Mouse (Mus musculus) ZHBTc4 (cell line): Measurements from ENCODE around the gene Tmem169.
A peak's percentile ranks its signal among the peaks of the same experiment; 100 is the strongest.

Experiments used
- DNase-seq: peaks from one replicate; pipeline ENCODE4 v3.0.0-alpha.2; 2011; ENCODE audit warnings: low read depth, low spot score

The Tmem169 gene

GRCm38 (mm10) chr1:72284539-72284938 is 370 bp downstream of the Tmem169 start:
- no peak for DNase-seq

- no peak for DNase-seq
Measured at GRCm38 (mm10) chr1:72286904-72287303, 2.7 kb downstream of the Tmem169 start.

GRCm38 (mm10) chr1:72287893-72288292 is 3.7 kb downstream of the Tmem169 start:
- no peak for DNase-seq

DNA sequence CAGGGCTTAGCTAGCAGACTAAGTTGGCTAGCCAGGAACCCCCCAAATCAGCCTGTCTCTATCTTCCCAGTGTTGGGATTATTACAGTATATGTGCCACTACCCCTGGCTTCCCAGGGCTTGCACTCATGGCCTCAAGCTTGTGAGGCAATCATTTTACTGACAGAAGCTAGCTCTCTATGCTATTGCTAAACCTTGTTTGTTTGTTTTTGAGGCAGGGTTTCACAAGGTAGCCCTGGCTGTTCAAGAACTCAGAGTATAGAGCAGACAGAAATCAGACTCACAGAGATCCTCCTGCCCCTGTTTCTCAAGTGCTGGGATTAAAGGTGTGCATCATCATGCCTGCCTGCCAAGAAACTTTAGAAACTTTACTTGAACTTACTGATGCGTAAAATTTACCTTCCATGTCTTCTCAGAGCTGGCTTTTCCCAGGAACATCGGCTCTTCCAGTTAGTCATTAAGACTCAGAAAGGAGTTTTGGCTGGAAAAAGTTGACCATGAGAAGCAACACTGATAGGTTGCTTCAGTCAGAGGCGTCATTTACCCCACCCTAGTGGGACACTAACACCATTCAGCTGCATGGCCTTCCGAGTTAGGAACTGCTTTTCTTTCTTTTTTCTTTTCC is 4.5 kb downstream of the Tmem169 start:
- no peak for DNase-seq

DNA sequence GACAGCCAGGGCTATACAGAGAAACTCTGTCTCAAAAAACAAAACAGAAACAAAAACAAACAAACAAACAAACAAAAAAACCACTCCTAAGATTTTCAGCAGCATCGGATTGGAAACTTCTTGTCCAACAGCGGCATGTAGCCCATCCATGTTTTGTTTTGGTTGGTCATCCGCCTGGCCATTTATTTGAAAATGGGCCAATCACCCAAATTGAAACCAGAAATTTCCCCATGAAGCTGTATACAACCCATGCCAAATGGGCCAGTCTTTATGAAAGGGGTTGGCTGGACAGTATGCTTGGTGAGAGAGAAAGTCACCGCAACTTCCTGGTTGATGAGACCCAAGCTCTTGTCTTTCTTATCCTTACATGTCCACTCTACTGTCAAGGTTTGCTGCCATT is 6.7 kb downstream of the Tmem169 start:
- DNase-seq = no peak

DNA sequence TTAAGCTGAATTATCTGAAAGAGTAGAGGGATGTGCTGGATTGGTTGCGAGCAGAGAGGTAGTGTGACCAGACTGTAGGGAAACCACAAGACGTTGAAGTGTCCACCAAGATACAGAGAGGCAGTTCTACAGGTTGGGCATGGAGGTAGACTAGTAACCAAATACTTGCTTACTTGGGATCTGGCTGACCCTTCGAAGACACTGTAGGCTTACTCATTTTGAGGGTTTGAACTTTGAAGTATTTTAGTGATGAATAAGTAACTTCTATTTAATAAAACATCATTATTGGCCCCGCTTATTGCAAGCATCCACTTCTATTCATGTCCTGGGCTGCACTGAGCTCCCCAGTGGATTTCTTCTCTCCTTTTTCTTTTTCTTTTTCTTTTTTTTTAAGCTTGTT is 7.3 kb downstream of the Tmem169 start:
- no peak for DNase-seq

GRCm38 (mm10) chr1:72291925-72292324 is 7.8 kb downstream of the Tmem169 start:
- DNase-seq = no peak

GRCm38 (mm10) chr1:72293869-72294663 is 9.9 kb downstream of the Tmem169 start:
- DNase-seq = no peak

GRCm38 (mm10) chr1:72295746-72296145 is 11.6 kb downstream of the Tmem169 start:
- DNase-seq = no peak

GRCm38 (mm10) chr1:72301845-72302244 is 17.7 kb downstream of the Tmem169 start:
- DNase-seq = no peak

GRCm38 (mm10) chr1:72306241-72306640 is 22.1 kb downstream of the Tmem169 start:
- no peak for DNase-seq

DNA sequence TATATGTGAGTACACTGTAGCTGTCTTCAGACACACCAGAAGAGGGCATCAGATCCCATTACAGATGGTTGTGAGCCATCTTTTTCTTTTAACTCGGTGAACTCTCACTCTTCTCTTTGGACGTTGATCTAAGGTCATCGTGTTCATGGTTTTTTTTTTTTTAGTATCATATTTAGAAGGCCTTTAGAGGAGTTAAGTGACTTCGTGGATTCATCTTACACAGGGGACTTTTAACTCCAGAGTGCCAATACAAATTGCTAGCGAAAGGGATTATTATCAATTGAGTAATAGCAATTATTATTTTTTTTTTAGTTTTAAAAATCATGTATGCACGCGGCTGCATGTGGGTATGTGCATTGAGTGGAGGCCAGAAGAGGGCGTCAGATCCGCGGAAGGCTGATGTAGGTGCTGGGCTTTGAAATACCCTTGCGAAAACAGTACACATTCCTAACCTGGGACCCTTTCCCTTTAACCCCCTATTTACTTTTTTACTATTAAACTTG is 22.6 kb downstream of the Tmem169 start:
- DNase-seq = no peak

GRCm38 (mm10) chr1:72307317-72307798 is 23.2 kb downstream of the Tmem169 start, which contains the start of gene Xrcc5:
Gene Xrcc5, plus strand, starts transcription at chr1:72307421.
- DNase-seq = peak; percentile 99

DNA sequence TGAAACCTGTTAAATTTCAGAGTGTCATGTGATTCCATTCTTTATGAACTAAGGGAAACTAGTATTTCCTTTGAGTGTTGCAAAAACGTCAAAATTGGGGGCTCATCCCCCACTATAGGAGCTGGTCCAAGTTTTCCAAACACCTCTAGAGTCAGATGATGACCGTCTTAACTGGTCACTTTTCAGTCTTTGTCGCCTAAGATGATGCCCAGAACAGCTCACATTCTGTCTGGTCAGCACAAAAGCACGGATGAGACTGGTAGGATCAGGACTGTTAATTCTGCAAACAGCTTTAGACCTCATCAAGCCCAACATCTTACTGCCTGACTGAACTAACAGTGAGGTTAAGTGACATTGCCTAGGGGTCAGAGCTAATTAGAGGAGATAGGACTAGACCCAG is 24.8 kb downstream of the Tmem169 start:
- no peak for DNase-seq

DNA sequence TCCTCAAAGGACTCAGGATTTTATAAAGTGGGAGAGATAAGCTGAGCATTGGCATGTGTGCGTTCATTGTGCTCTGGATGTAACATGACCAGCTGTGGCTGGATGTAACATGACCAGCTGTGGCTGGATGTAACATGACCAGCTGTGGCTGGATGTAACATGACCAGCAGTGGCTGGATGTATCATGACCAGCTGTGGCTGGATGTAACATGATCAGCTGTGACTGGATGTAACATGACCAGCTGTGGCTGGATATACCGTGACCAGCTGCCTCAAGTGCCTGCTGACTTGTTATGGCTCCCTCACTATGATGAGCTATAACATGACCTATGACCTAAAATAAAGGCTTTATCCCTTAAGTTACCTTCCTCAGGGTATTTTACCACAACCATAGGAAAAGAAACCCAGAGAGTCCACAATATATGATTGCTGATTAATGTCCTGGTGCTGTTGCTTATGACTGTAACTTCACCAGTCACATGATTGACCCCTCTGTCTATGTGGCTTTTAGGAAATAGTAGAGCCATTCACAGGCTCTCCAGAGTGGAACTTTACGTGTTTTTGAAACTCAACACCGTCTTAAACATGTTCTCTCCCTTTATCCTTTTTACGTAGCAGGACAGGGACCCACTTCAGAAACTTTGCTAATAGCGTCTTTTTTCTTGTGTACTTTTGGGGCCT is 25.7 kb downstream of the Tmem169 start:
- no peak for DNase-seq

DNA sequence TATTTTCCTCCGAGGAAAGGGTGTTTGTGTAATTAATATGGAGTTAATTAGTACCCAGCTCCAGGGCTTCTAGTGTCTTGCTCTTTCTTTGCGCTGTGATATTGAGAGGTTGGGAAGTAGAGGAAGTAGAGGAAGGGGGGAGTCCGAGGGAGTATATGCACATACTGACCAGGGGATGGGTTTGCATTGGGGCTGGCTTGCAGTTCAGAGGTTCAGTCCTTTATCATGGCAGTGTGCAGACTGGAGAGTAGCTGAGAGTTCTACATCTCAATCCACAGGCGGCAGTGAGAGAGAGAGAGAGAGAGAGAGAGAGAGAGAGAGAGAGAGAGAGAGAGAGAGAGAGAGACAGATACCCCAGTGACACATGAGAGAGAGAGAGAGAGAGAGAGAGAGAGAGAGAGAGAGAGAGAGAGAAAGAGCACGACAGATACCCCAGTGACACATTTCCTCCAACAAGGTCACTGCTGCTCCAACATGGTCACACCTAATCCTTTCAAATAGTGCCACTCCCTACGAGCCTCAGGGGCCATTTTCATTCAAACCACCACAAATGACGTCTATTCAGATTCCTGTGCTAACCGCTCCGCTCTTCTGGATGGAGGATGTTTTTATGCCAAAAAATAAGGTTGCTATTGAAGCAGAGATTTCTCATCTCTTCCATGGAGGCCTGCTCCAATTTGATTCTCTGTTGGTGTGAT is 28.7 kb downstream of the Tmem169 start:
- DNase-seq = peak; percentile 91

GRCm38 (mm10) chr1:72313399-72314039 is 29.4 kb downstream of the Tmem169 start:
- DNase-seq = peak; percentile 92

- DNase-seq = no peak
Measured at GRCm38 (mm10) chr1:72315447-72315846, 31.3 kb downstream of the Tmem169 start.

DNA sequence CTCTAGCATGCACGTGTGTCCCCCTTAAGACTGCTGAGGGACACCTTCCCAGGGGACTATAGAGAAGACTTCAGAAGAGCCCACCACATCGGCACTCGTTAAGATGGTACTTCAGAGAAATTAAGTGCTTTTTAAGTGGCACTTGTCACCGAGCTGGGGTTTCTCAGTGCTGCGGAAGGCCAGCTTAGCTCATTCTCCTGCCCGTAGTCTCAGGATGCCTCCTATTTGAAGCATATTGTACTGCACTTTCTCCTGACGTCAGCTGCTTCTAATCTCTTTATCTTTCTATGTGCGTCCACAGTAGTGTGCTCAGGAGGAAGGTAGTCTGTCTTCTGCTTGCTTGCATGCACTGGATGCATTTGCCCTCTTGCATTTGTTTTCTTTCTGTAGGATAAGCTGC is 32.2 kb downstream of the Tmem169 start:
- DNase-seq = no peak

DNA sequence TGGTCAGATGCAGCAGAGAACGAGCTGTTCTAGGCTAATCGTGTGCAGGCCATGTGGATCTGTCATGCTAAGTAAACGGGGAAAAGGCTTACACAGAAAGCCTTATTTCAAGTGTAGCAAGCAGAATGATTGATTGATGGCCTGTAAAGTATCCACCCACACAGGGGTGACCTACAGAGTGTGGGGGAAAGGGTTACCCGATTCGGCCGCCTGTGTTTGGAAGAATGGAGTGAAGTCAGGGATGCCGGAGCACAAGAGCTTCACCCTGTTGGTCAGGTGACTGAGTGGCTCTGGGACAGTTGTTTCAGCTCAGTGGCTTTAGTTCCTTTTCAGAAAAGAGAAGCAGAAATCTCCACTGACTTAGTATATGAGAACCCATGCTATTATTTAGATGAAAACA is 32.7 kb downstream of the Tmem169 start:
- no peak for DNase-seq

- DNase-seq = no peak
Measured at GRCm38 (mm10) chr1:72320759-72321158, 36.6 kb downstream of the Tmem169 start.
